Mouse (Mus musculus) neutrophil, adult 65 days (primary cell): Measurements from ENCODE around the gene Sec23a. TPM values are rescaled to one million over a fixed set of nuclear protein-coding genes. Genes with fewer than 3 reads are reported as not detected.

Experiments
- total RNA-seq: library from RNA; stranded (reverse); gene quantifications from 2 replicates; pipeline ENCODE4 v1.2.4, GENCODE M21; 2023

The Sec23a gene
- 17.9 and 22.7 TPM in 2 replicates for total RNA-seq

DNA sequence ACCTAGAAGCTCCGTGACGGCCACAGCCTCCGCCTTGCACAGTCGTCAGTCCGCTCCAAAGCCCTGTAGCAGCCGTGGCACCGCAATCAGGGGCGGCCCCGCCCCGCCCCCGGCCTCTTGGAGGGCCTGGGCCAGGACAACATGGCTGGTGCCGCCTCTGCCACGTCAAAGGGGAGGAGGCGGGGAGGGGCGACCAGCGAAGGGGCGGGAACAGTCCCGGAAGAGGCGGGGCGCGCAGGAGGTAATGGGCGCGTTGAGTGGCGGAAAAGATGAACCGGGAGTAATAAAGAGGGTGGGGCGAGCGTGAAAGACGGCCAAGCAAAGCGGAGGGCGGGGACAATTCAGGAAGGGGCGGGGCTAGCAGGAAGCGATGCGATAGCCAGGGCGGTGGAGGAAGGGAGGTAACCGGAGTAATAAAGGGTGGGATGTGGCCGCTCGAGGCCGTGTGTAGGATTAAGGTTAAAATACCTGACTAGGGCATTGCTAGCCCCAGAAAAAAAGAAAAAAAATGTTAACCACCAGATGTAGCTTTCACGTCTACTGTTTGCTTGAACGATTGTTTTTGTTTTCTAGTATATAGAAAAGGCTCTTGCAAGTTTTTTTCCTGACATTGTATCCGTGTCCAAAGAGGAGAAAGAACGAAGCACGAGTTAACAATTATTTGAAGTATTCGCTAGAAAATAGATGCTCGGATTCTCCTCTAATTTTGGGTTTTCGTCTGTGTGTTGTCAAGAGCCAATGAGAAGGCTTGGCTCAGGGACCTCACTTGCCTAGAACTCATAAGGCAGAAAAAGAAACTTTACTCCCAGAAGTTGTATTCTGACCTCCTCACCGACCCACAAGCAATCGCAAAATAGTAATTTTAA lies at the start of gene Sec23a:
Gene Sec23a, minus strand, starts transcription at position 174 of the 866 bp plus-strand sequence.

DNA sequence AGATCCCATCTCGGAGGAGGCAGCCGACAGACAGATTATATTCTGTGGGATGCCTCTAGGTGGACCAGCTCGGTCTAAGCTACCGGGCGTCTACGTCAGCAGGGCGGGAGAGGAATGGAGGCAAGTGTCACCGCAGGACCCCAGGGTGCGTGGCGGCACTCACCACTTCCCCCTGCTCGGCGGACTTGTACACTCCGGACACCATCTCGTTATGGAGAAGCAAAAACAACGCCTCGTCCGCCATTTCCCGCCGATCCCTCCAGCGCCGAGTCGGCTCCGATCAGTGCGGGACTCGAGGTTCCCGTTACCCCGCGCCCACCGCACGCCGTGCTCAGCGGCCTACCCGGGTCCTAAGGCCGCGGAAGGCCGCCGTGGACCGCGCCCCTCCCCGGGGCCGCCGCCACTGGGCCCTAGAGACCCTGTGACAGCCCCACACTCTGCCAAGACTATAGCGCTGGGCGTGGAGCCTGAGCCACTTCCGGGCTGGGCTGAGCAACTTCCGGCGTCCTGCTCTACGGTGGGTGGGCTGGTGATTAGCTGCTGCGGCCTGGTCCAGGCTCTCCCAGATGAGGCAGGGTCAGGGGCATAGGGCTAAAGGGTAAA lies 49.3 kb upstream of the Sec23a start, which contains the start of gene Trappc6b:
Gene Trappc6b, minus strand, starts transcription at position 480 of the 603 bp plus-strand sequence.

DNA sequence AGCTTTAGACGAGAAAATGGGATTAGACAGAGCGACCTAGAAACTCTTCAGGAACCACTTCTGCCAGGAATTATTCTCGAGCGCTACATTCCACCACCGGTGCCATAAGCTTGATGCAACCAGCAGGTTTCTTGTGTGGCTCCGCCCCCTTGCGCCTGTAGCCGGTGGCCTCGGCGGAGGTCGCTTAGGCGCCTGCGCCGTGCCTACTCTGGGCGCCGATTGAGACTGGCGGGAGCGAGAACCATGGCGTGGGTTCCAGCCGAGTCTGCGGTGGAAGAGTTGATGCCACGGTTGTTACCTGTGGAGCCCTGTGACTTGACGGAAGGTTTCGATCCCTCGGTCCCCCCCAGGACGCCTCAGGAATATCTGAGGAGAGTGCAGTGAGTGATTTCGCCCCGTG lies 1.4 kb upstream of the Sec23a start, which contains the start of gene Gemin2:
Gene Gemin2, plus strand, starts transcription at position 160 of the 400 bp plus-strand sequence.

Other genes starting within 250 kb of the Sec23a start
- 7.3 and 7.5 TPM in 2 replicates for gene Gemin2, start 1.4 kb upstream of the Sec23a start, total RNA-seq
- 36.2 and 40.2 TPM in 2 replicates for gene Trappc6b, start 49.5 kb upstream of the Sec23a start, total RNA-seq
- gene Pnn, start 54.9 kb upstream of the Sec23a start, total RNA-seq: 33.3 and 55.4 TPM in 2 replicates
- 109 and 130 TPM in 2 replicates for gene Mia2, start 83.8 kb upstream of the Sec23a start, total RNA-seq
- 67.0 and 81.4 TPM in 2 replicates for gene Fbxo33, start 207.7 kb upstream of the Sec23a start, total RNA-seq